Mouse (Mus musculus): Measurements from ENCODE around the gene H2afj. TPM values are rescaled to one million over a fixed set of nuclear protein-coding genes. Genes with fewer than 3 reads are reported as not detected.

H2afj gene
- 125 and 140 TPM in 2 replicates for polyA plus RNA-seq (2015; fragmentation: Nextera tagmentation; extraction: Ambion mirVana)

DNA sequence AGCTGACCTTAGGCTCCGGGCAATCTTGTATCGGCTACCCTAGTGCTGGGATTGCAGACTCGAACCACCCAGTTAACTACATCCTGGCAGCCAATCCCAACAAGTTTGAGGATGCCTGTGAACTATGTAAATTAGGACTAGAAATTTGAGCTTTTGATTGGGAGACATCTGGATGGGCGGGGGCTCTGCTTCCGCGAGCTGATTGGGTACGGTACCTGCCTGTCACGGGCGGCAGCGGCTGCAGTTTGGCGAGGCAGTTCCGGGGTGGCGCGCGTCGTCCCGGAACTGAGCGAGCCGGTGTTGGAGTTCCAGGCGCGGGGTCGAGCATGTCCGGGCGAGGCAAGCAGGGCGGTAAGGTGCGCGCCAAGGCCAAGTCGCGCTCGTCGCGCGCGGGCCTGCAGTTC is at the start of gene H2afj:
TSS of gene H2afj (plus strand) at position 231 of the 404 bp plus-strand sequence.
- ATAC-seq = peak; percentile 89
- under 1% methylated on average over 34 of the region's 34 CpGs for WGBS
- H3K9me3 ChIP-seq (replicated peaks) = no peaks in the 10 kb centered on the region
- H3K27ac ChIP-seq = no peak within 1 kb of the TSS; the same call in 1 of the 2 replicates
- H3K4me2 ChIP-seq = peak within 1 kb of the TSS; percentile 98
- H3K4me3 ChIP-seq = peak within 1 kb of the TSS; percentile 84
- H3K4me1 ChIP-seq = peaks cover 27% of the 10 kb centered on the region
- H3K27me3 ChIP-seq = no peaks in the 10 kb centered on the region
- H3K9ac ChIP-seq = peak within 1 kb of the TSS; percentile 81
- peaks cover 19% of the 10 kb centered on the region for H3K36me3 ChIP-seq (ENCODE audit: poor library complexity, severe bottlenecking)

DNA sequence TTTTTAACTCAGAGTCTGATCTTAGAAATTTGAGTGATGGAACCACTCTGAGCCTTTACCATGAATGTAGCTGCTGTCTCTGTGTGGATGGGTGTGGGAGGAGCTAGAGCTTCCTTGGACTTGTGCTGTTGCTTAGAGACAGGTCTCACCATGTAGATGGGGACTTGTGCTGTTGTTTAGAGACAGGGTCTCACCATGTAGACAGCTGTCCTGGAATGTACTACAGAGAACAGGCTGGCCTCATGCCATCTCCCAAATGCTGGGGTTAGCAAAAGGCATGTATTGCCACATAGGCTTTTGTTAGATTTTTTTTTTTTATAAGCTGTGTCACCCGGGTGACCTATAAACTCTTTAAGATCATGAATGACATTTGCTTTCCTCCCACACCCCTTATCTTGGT is 44.1 kb upstream of the H2afj start:
- no peaks in the 10 kb centered on the region for H3K27me3 ChIP-seq
- H3K4me2 ChIP-seq = no peak overlapping the region
- 85% methylated on average over 1 of the region's 1 CpGs for WGBS
- no peak overlapping the region for H3K27ac ChIP-seq
- no peak for ATAC-seq
- H3K9me3 ChIP-seq (replicated peaks) = no peaks in the 10 kb centered on the region
- H3K36me3 ChIP-seq (ENCODE audit: poor library complexity, severe bottlenecking) = no peaks in the 10 kb centered on the region
- H3K4me3 ChIP-seq = no peak overlapping the region
- H3K4me1 ChIP-seq = no peaks in the 10 kb centered on the region
- H3K9ac ChIP-seq = no peak overlapping the region

DNA sequence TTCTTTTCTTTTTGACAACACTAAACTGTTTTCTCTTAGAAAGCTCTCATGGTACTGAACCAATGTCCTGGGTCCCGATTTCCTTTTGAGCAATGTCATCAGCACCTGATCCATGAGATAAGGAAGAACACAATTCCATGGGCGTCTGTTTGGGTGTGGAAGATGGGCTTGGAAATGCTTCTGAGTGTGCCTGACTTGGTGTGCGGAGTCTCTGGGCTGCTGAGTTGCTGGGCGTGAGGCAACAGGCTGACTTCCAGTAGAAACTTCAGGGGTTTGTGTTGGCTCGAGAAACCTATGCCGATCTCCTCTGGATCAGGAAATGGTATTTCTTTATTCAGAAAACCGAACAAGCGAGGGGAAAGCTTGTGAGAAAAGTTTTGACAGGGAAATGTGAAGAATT is 38.9 kb upstream of the H2afj start:
- Histone ChIP-seq H3K4me1 (no peaks in the 10 kb centered on the region), H3K27me3 (no peaks in the 10 kb centered on the region), H3K9me3 (replicated peaks) (no peaks in the 10 kb centered on the region), H3K4me2 (no peak overlapping the region), H3K4me3 (no peak overlapping the region), H3K27ac (no peak overlapping the region), H3K36me3 (ENCODE audit: poor library complexity, severe bottlenecking) (no peaks in the 10 kb centered on the region), H3K9ac (no peak overlapping the region)
- ATAC-seq = no peak
- 89% methylated on average over 8 of the region's 8 CpGs for WGBS

DNA sequence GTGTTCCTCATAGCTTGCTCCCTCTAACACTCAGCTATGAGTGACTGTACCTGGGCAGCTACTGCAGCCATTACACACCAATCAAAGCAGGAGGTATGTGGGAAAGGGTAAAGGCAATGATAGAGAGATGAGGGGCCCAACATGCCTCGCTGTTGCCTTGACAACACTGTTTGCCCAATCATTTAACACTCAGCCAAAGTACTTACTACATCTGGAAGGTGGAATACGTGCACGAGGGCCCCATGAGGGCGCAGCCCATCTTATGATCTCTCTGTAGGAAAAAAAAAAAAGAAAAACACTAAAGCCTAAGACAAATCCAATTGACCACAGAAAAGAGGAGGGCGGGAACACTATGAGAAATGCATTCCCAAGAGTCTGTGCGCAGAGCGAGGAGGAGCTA is 38.2 kb upstream of the H2afj start:
- no peak for ATAC-seq
- H3K9me3 ChIP-seq (replicated peaks) = no peaks in the 10 kb centered on the region
- no peak overlapping the region for H3K27ac ChIP-seq
- 89% methylated on average over 7 of the region's 7 CpGs for WGBS
- no peak overlapping the region for H3K4me3 ChIP-seq
- no peaks in the 10 kb centered on the region for H3K36me3 ChIP-seq (ENCODE audit: poor library complexity, severe bottlenecking)
- no peak overlapping the region for H3K4me2 ChIP-seq
- H3K4me1 ChIP-seq = no peaks in the 10 kb centered on the region
- H3K9ac ChIP-seq = no peak overlapping the region
- H3K27me3 ChIP-seq = no peaks in the 10 kb centered on the region

DNA sequence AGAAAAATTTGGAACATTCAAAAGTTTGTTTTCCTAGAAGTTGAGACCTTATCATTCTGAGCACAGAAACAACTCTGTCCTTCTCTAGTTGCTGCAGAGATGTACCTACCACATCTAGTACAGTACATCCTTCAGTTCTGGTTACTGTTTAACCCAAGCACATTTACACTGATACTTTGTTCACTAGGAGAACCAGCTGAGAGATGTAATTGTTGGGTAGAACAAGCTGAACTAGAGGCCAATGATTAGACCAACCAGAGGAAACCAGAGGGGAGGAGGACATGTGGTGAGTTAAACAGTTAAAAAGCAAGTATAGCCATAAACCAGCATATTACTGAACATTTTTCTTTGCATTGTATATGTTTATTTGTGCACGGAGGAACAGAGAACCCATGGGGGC is 31.7 kb upstream of the H2afj start:
- Histone ChIP-seq H3K9ac (no peak overlapping the region), H3K27ac (no peak overlapping the region), H3K27me3 (no peaks in the 10 kb centered on the region), H3K9me3 (replicated peaks) (no peaks in the 10 kb centered on the region), H3K4me3 (no peak overlapping the region), H3K4me1 (no peaks in the 10 kb centered on the region), H3K36me3 (ENCODE audit: poor library complexity, severe bottlenecking) (no peaks in the 10 kb centered on the region), H3K4me2 (no peak overlapping the region)
- WGBS = 92% methylated on average over 1 of the region's 1 CpGs
- no peak for ATAC-seq

DNA sequence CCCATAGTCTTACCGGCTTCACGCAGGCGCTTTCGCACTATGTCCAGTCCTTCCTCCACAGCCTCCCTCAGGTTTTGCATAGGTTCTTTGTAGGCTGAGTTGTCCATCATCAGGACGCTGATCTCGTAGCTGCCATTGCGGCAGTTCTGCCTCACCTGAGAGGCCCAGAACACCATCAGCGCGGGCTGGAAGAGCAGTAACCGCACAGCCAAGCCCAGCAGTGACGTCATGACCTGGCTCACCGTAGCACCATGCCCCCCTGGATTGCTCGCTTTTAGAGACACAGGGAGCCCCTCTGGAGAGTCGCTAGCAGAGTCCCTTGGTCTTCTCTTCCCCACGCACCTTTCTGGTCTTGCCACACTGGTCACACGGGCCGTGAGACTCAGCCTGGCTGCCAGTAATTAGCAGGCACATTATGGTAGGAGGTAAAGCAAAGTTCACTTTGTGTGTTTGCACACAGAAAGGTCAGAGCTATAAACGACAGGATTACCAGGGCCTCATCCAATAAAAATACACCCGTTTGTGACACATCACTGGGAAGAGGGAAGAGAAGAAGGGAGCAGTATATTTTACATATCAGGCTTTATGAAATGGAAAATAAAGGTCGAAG is 26.6 kb upstream of the H2afj start, which contains the start of gene Gucy2c:
TSS of gene Gucy2c (minus strand) at position 389 of the 610 bp plus-strand sequence.
- ATAC-seq = no peak
- Histone ChIP-seq H3K36me3 (ENCODE audit: poor library complexity, severe bottlenecking) (no peaks in the 10 kb centered on the region), H3K4me1 (no peaks in the 10 kb centered on the region), H3K4me2 (no peak within 1 kb of the TSS), H3K4me3 (no peak within 1 kb of the TSS), H3K9ac (no peak within 1 kb of the TSS), H3K27me3 (no peaks in the 10 kb centered on the region), H3K27ac (no peak within 1 kb of the TSS), H3K9me3 (replicated peaks) (no peaks in the 10 kb centered on the region)
- 81% methylated on average over 20 of the region's 20 CpGs for WGBS

DNA sequence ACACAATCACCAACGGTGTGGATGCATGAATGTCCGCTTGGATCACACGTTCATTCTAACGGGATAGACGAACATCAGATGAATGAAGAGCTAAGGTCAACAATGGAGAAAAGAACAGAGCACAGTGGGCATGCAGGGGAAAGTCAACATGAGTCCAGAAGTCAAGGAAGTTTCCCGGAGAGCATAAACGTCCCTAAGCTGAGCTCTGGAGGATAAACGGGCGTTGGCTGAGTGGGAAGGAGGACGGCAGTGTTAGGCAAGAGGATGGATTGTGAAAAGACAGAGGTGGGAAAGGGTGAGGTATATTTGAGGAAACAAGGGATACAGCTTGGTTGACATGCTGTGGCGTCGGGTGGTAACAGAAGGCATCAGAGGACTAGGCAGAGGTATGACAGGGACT is 25.9 kb upstream of the H2afj start:
- H3K4me3 ChIP-seq = no peak overlapping the region
- no peaks in the 10 kb centered on the region for H3K36me3 ChIP-seq (ENCODE audit: poor library complexity, severe bottlenecking)
- no peak overlapping the region for H3K9ac ChIP-seq
- no peak overlapping the region for H3K4me2 ChIP-seq
- no peaks in the 10 kb centered on the region for H3K27me3 ChIP-seq
- no peak for ATAC-seq
- WGBS = 86% methylated on average over 12 of the region's 12 CpGs
- no peaks in the 10 kb centered on the region for H3K9me3 ChIP-seq (replicated peaks)
- no peaks in the 10 kb centered on the region for H3K4me1 ChIP-seq
- no peak overlapping the region for H3K27ac ChIP-seq

DNA sequence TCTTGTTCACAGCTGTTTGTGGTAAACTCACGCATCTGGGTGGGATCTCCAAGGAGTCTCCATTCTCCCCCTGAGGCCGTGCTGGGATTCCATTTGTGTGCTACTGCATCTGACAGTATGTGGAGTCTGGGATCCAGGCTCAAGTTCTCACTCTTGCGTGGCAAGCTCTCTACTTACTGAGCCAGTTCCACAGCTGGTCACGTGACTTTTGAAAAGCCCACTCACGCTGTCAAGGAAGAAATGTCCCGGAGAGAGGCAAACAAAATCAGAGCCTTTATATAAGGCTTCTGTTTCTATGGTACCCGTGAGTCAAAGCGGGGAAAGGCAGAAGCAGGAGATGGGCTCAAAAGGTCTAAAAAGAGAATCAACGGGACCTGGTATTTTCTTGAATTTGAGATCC is 25.3 kb upstream of the H2afj start:
- Histone ChIP-seq H3K9me3 (replicated peaks) (no peaks in the 10 kb centered on the region), H3K4me3 (no peak overlapping the region), H3K4me2 (no peak overlapping the region), H3K36me3 (ENCODE audit: poor library complexity, severe bottlenecking) (no peaks in the 10 kb centered on the region), H3K4me1 (no peaks in the 10 kb centered on the region), H3K27me3 (no peaks in the 10 kb centered on the region), H3K9ac (no peak overlapping the region), H3K27ac (no peak overlapping the region)
- 83% methylated on average over 9 of the region's 9 CpGs for WGBS
- ATAC-seq = no peak

DNA sequence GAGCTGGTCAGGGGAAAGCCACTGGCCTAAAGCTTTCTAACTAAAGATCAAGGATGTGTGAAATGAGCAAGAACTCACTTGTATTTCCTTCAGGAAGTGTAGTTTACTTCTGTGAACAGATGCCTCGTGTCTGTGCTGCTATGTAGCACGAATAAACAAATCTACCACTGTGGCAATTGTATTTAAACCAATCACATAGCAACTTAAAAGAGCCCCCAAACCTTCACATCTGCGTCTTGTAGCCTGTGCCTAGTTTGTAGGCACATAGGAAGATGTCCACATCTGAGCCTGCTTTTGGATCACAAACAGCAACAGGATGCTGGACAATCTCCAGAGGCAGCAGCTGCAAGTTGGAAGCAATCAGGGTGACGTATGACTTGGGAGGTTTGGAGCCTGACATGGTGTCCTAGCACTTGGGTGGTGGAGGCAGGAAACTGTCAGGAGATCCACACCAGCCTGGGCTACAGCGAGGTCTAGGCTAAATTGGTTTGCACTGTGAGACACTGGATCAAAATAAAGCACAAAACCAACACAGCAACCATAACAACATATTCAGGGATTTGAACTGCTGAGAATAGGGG is 18.6 kb upstream of the H2afj start:
- WGBS = 82% methylated on average over 5 of the region's 5 CpGs

DNA sequence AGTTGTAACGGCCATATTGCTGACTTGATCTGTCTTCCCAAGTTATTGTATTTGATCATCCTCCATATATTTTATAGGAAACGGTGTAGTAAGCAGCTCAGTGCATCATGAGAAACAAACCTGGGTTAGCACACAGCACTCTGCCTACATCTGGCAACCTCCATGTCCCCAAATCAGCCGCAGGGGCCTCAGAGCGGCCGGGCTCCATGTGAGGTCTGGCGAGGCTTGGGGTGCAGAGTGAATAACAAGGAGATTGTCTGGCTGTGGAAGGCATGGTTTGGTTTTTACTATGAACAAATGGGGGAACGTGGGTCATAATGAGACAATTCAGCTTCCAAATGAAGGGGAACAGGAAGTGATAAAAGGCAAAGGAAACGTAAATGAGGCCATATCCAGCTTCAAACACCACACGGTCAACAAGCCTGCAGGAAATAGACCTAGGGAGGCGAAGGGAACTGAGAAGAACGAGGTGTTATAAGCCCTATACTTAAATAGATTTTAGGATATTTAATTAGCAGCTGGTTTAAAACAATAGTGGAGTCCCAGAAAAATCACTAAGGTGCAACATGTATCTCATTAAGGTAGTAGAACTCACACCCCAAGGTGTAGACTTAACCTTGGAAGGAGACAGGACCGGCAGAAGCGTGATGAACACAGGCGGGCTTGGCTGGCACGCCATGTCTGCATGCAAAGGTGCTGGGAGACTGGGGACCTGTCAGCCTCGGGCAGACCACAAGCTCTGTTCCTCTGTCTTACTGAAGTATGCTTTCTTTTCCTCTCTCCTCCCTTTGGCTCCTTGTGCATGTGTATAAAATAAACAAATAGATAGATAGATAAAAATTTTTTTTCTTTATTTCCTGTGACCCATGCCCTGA is 14.9 kb upstream of the H2afj start:
- peaks cover 9% of the 10 kb centered on the region for H3K4me1 ChIP-seq
- H3K4me3 ChIP-seq = peak overlapping the region; percentile 37
- 0 out of 2 replicates have a peak overlapping the region, but pooled peaks have one; percentile 54 for H3K9ac ChIP-seq
- H3K9me3 ChIP-seq (replicated peaks) = no peaks in the 10 kb centered on the region
- no peaks in the 10 kb centered on the region for H3K36me3 ChIP-seq (ENCODE audit: poor library complexity, severe bottlenecking)
- no peak overlapping the region for H3K27ac ChIP-seq
- WGBS = 23% methylated on average over 16 of the region's 16 CpGs
- H3K27me3 ChIP-seq = 0 out of 2 replicates have a peak, but pooled peaks cover 8% of the 10 kb centered on the region
- peak overlapping the region; percentile 73 for H3K4me2 ChIP-seq
- no peak for ATAC-seq

More for the DNA sequence above, 18.6 kb upstream of the H2afj start:
- no peaks in the 10 kb centered on the region for H3K36me3 ChIP-seq (ENCODE audit: poor library complexity, severe bottlenecking)
- 0 out of 2 replicates have a peak, but pooled peaks cover 4% of the 10 kb centered on the region for H3K27me3 ChIP-seq
- H3K4me3 ChIP-seq = no peak overlapping the region
- H3K9ac ChIP-seq = no peak overlapping the region
- no peaks in the 10 kb centered on the region for H3K9me3 ChIP-seq (replicated peaks)
- peaks cover 9% of the 10 kb centered on the region for H3K4me1 ChIP-seq
- ATAC-seq = no peak
- H3K27ac ChIP-seq = no peak overlapping the region
- H3K4me2 ChIP-seq = no peak overlapping the region

DNA sequence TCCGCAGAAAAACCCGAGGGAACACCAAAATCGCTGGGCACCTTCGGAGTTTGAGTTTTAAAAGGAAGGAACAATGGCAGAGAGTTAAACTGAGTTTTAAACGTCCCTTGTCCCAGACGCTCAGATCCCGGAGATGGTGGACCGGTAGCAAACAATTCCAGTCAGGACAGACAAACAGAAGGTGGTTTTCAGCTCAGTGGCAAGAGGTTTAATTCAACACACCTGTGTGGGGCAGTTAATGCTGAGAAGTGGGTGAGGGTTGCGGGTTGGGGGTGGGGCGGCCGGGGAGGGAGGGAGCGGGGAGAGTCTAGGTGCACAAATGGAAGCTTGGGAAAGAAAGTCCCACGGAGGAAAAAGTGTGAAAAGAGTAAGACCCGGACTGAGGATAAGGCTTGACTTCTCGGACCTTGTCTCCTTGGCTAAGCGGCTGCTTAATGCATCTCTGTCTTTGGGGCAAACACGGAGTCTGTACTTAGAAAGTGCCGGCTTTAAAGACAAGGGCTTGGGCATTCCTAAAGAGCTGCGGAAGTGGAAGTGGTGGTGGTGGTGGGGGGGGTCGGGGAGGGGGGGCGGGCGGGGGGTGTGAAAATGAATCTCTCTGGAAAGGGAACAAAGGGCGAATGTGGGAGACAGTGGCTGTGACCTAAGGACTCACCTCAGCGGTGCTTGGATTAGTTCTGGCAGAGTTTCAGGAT is 14.1 kb upstream of the H2afj start:
- 1% methylated on average over 23 of the region's 24 CpGs for WGBS
- H3K36me3 ChIP-seq (ENCODE audit: poor library complexity, severe bottlenecking) = no peaks in the 10 kb centered on the region

More for the DNA sequence above, 14.1 kb upstream of the H2afj start:
- H3K9ac ChIP-seq = peak overlapping the region; percentile 54; the same call in 1 of the 2 replicates
- H3K27me3 ChIP-seq = 0 out of 2 replicates have a peak, but pooled peaks cover 8% of the 10 kb centered on the region
- peak overlapping the region; percentile 73 for H3K4me2 ChIP-seq
- peak overlapping the region; percentile 37 for H3K4me3 ChIP-seq
- H3K27ac ChIP-seq = no peak overlapping the region
- no peaks in the 10 kb centered on the region for H3K9me3 ChIP-seq (replicated peaks)
- H3K4me1 ChIP-seq = peaks cover 9% of the 10 kb centered on the region
- ATAC-seq = peak; percentile 54

Measured in forebrain, embryonic 13.5 days (tissue).